Mouse (Mus musculus): ENCODE measurements around the gene Ankrd33b. TPM values are rescaled to one million over a fixed set of nuclear protein-coding genes. Genes with fewer than 3 reads are reported as not detected.

The Ankrd33b gene
- total and polyA plus RNA-seq, 2 experiments from 2014 or later: 5.6 to 12.9 TPM

DNA sequence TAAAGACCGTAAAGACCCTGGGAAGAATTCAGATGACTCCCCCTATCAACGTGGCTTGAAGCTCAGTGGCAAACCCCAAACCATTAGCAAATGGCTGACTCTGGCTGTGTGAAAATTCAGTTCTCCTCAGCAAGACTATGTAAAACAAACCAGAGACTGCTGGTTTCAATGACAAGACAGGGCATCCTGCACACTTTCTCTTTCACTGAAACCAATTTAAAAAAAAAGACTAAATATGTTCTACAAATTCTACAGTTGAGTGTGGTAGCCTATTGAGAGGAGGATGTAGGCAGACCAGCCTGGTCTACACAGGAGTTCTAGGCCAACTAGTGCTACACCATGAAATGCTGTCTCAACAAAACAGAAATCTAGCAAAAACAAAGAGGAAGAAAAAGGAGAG is 21.0 kb downstream of the Ankrd33b start:
- no peak for TF ChIP-seq CTCF (IDR thresholded peaks at IDR 0.05; ENCODE audit: low read depth)
- Histone ChIP-seq H3K4me2 (ENCODE audit: low read depth, low read length) (no peak overlapping the region), H3K27ac (ENCODE audit: low read depth) (no peak overlapping the region), H3K9me3 (replicated peaks; ENCODE audit: control insufficient read depth, low read length) (no peaks in the 10 kb centered on the region), H3K4me3 (ENCODE audit: low read depth, low read length) (no peak overlapping the region), H3K36me3 (replicated peaks; ENCODE audit: control insufficient read depth, insufficient read depth, low read length) (no peaks in the 10 kb centered on the region), H3K27me3 (ENCODE audit: control insufficient read depth, insufficient read depth, low read length) (no peaks in the 10 kb centered on the region), H3K4me1 (ENCODE audit: control insufficient read depth, insufficient read depth) (peaks cover 13% of the 10 kb centered on the region), H3K9ac (replicated peaks; ENCODE audit: low read depth, low read length) (no peak overlapping the region)
- WGBS: 69% methylated on average over 2 of the region's 2 CpGs
- DNase-seq (ENCODE audit: low spot score) (no peak), ATAC-seq (ENCODE audit: insufficient read depth, low read depth) (no peak)

DNA sequence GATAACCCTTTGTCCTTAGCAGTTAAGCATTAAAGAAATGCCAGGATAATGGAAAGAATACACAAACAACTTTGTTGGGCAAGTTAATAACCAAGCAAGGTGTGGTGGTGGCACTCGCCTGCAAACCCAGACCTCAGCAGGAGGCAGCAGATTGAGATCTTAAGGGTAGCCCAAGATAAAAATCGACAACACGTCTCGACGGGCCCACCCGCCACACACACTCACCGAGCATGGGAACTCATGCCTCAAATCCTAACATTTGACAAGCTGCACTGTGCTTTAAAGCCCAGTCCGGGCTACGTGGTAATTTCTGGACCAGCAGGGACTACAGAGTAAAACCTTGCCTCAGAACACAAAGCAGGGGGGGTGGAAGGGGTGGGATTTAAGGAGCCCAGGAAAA is 22.2 kb downstream of the Ankrd33b start:
- 75% methylated on average over 9 of the region's 9 CpGs for WGBS
- ATAC-seq (ENCODE audit: insufficient read depth, low read depth) (no peak), DNase-seq (ENCODE audit: low spot score) (no peak)
- no peaks in the 10 kb centered on the region for H3K36me3 ChIP-seq (replicated peaks; ENCODE audit: control insufficient read depth, insufficient read depth, low read length)
- H3K9ac ChIP-seq (replicated peaks; ENCODE audit: low read depth, low read length): no peak overlapping the region
- no peak overlapping the region for H3K4me2 ChIP-seq (ENCODE audit: low read depth, low read length)
- H3K4me3 ChIP-seq (ENCODE audit: low read depth, low read length): no peak overlapping the region
- no peak for TF ChIP-seq CTCF (IDR thresholded peaks at IDR 0.05; ENCODE audit: low read depth)
- TF ChIP-seq EP300 (IDR thresholded peaks at IDR 0.05; ENCODE audit: low read depth): no peak
- H3K27ac ChIP-seq (ENCODE audit: low read depth): no peak overlapping the region
- H3K27me3 ChIP-seq (ENCODE audit: control insufficient read depth, insufficient read depth, low read length): no peaks in the 10 kb centered on the region
- peaks cover 13% of the 10 kb centered on the region for H3K4me1 ChIP-seq (ENCODE audit: control insufficient read depth, insufficient read depth)
- no peaks in the 10 kb centered on the region for H3K9me3 ChIP-seq (replicated peaks; ENCODE audit: control insufficient read depth, low read length)

DNA sequence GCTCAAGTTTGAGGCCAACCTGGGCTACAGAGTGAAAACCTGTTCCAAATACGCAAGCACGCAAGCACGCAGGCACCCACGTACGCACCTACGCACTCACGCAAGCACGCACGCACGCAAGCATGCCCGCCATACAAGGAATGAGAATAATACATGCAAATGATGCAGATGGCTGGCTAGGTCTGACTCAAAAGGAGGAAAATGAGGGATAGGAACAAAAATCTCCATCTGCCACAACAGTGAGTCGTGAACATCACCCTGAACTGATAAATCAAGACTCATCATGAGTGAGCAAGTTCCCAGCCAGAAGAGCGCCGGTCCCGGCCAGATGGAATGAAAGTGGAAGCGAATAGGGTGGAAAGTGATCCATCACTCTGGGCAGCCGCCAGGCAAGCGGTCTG is 22.7 kb downstream of the Ankrd33b start:
- ATAC-seq (ENCODE audit: insufficient read depth, low read depth) (no peak), DNase-seq (ENCODE audit: low spot score) (no peak)
- Histone ChIP-seq H3K36me3 (replicated peaks; ENCODE audit: control insufficient read depth, insufficient read depth, low read length) (no peaks in the 10 kb centered on the region), H3K9ac (replicated peaks; ENCODE audit: low read depth, low read length) (no peak overlapping the region), H3K27ac (ENCODE audit: low read depth) (no peak overlapping the region), H3K4me3 (ENCODE audit: low read depth, low read length) (no peak overlapping the region), H3K4me2 (ENCODE audit: low read depth, low read length) (no peak overlapping the region), H3K9me3 (replicated peaks; ENCODE audit: control insufficient read depth, low read length) (no peaks in the 10 kb centered on the region), H3K4me1 (ENCODE audit: control insufficient read depth, insufficient read depth) (peaks cover 13% of the 10 kb centered on the region), H3K27me3 (ENCODE audit: control insufficient read depth, insufficient read depth, low read length) (no peaks in the 10 kb centered on the region)
- WGBS: 86% methylated on average over 18 of the region's 18 CpGs
- TF ChIP-seq EP300 (IDR thresholded peaks at IDR 0.05; ENCODE audit: low read depth) (no peak), CTCF (IDR thresholded peaks at IDR 0.05; ENCODE audit: low read depth) (no peak)

DNA sequence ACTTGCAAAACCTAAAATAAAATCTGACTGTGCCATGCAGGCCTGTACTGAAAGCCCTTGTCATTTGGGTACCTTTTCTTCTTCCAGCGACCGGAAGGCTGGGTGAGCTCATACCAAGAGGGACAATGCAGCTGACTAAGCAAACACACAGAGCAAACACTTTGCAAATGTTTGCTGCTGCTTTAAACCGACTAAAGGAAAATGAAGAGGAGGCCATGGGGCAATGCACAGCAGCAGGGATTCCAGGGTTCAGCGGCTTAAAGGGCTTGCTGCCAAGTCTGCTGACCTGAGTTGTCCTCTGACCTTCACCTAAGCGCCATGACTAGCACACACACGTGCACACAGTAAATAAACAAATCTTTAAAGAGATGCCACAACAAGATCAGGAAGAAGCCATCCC is 23.9 kb downstream of the Ankrd33b start:
- Histone ChIP-seq H3K27ac (ENCODE audit: low read depth) (no peak overlapping the region), H3K4me3 (ENCODE audit: low read depth, low read length) (no peak overlapping the region), H3K4me1 (ENCODE audit: control insufficient read depth, insufficient read depth) (peaks cover 13% of the 10 kb centered on the region), H3K36me3 (replicated peaks; ENCODE audit: control insufficient read depth, insufficient read depth, low read length) (no peaks in the 10 kb centered on the region), H3K9ac (replicated peaks; ENCODE audit: low read depth, low read length) (no peak overlapping the region), H3K4me2 (ENCODE audit: low read depth, low read length) (no peak overlapping the region), H3K27me3 (ENCODE audit: control insufficient read depth, insufficient read depth, low read length) (no peaks in the 10 kb centered on the region), H3K9me3 (replicated peaks; ENCODE audit: control insufficient read depth, low read length) (no peaks in the 10 kb centered on the region)
- 0 out of 2 replicates have a peak, but pooled peaks have one; percentile 42 for ATAC-seq (ENCODE audit: insufficient read depth, low read depth)
- 12% methylated on average over 6 of the region's 6 CpGs for WGBS
- TF ChIP-seq CTCF (IDR thresholded peaks at IDR 0.05; ENCODE audit: low read depth) (no peak), EP300 (IDR thresholded peaks at IDR 0.05; ENCODE audit: low read depth) (no peak)
- DNase-seq (ENCODE audit: low spot score): no peak

DNA sequence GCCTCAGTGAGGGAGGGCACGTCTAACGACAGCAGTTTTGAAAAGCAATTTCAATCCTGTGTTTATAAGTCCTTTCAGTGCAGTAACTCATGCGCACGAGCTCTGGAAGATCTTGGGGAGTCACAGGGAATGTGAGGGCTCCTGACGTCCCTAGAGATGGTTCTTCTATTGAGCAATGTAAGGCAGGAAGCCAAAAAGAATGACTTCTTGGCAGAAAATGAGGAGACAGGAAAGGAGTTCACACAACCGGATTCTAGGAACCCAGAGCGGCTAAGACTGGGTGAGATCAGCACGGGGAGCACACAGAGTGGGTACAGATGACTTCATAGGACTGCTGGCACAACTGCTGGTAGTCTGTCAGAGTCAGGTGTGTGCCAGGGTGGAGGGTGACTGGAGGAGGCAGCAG is 25.0 kb downstream of the Ankrd33b start:
- ATAC-seq (ENCODE audit: insufficient read depth, low read depth): peak; percentile 37
- H3K27ac ChIP-seq (ENCODE audit: low read depth): no peak overlapping the region; the same call in 1 of the 2 replicates
- no peak overlapping the region for H3K4me3 ChIP-seq (ENCODE audit: low read depth, low read length)
- no peaks in the 10 kb centered on the region for H3K36me3 ChIP-seq (replicated peaks; ENCODE audit: control insufficient read depth, insufficient read depth, low read length)
- WGBS: 47% methylated on average over 8 of the region's 8 CpGs
- no peak overlapping the region for H3K4me2 ChIP-seq (ENCODE audit: low read depth, low read length)
- H3K9ac ChIP-seq (replicated peaks; ENCODE audit: low read depth, low read length): no peak overlapping the region
- no peaks in the 10 kb centered on the region for H3K27me3 ChIP-seq (ENCODE audit: control insufficient read depth, insufficient read depth, low read length)
- DNase-seq (ENCODE audit: low spot score): peak; percentile 44
- peaks cover 13% of the 10 kb centered on the region for H3K4me1 ChIP-seq (ENCODE audit: control insufficient read depth, insufficient read depth)
- no peaks in the 10 kb centered on the region for H3K9me3 ChIP-seq (replicated peaks; ENCODE audit: control insufficient read depth, low read length)
- TF ChIP-seq EP300 (IDR thresholded peaks at IDR 0.05; ENCODE audit: low read depth): no peak

DNA sequence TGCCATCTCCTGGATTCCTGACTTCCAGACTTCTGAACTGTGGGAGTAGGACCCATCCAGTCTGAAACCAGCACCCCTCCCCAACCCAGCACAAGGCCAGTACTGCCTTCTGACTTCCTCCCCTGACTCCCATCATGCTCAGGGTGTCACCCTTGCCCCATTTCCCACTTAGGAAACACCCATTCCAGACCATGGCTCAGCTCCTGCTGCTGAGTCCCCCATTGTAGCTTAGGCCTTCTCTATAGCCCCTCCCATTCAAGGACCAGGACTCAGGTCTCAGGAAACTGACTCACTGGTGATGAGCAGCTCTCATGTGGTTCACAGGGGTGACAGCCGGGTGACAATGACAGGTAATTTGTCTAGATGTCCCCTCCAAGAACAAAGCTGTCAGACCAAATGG is 25.5 kb downstream of the Ankrd33b start:
- TF ChIP-seq EP300 (IDR thresholded peaks at IDR 0.05; ENCODE audit: low read depth) (no peak), CTCF (IDR thresholded peaks at IDR 0.05; ENCODE audit: low read depth) (no peak)
- no peak overlapping the region for H3K4me3 ChIP-seq (ENCODE audit: low read depth, low read length)
- ATAC-seq (ENCODE audit: insufficient read depth, low read depth): peak; percentile 53; the same call in 1 of the 2 replicates
- 50% methylated on average over 1 of the region's 1 CpGs for WGBS
- H3K9ac ChIP-seq (replicated peaks; ENCODE audit: low read depth, low read length): no peak overlapping the region
- no peaks in the 10 kb centered on the region for H3K36me3 ChIP-seq (replicated peaks; ENCODE audit: control insufficient read depth, insufficient read depth, low read length)
- H3K9me3 ChIP-seq (replicated peaks; ENCODE audit: control insufficient read depth, low read length): no peaks in the 10 kb centered on the region
- H3K4me2 ChIP-seq (ENCODE audit: low read depth, low read length): no peak overlapping the region
- H3K4me1 ChIP-seq (ENCODE audit: control insufficient read depth, insufficient read depth): peaks cover 15% of the 10 kb centered on the region
- no peak overlapping the region; the same call in 1 of the 2 replicates for H3K27ac ChIP-seq (ENCODE audit: low read depth)
- no peak for DNase-seq (ENCODE audit: low spot score)
- no peaks in the 10 kb centered on the region for H3K27me3 ChIP-seq (ENCODE audit: control insufficient read depth, insufficient read depth, low read length)

Data from heart, postnatal 0 days (tissue).